Mouse (Mus musculus): ENCODE results near the gene Vmo1. TPM values are rescaled to one million over a fixed set of nuclear protein-coding genes. Genes with fewer than 3 reads are reported as not detected.
A peak's percentile ranks its signal among the peaks of the same experiment; 100 is the strongest.
"Not testable (repeated sequence)": the region's sequence is repeated elsewhere in the genome, so short reads cannot be mapped to it uniquely, and the experiment has no call there.

The Vmo1 gene
- total RNA-seq (2015; ENCODE audit: low replicate concordance) (not detected in 2 replicates), total RNA-seq (2017; ENCODE audit: low replicate concordance) (not detected in 2 replicates)

DNA sequence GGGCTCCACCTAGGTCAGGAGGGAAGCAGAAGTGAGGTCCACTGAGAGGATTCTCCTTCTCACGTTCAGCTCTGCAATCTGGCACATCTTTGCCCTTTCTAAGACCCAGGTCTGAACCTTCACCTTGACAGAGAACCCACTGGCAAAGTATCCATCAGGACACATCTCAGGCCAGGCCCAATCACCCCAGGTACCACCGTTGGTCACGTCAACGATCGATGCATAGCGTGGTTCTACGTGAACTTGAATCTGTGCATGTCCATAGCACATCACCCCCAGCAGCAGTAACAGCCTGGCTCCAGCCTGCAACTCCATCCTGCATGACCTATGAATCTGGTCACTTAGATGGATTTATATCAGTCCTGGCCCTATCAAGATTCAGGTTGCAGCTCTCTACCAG lies at the start of gene Vmo1:
Vmo1 (minus strand) TSS at position 329 of the 400 bp plus-strand sequence.
- ATAC-seq (replicated peaks; ENCODE audit: low FRiP score, poor library complexity, severe bottlenecking), result no peak

DNA sequence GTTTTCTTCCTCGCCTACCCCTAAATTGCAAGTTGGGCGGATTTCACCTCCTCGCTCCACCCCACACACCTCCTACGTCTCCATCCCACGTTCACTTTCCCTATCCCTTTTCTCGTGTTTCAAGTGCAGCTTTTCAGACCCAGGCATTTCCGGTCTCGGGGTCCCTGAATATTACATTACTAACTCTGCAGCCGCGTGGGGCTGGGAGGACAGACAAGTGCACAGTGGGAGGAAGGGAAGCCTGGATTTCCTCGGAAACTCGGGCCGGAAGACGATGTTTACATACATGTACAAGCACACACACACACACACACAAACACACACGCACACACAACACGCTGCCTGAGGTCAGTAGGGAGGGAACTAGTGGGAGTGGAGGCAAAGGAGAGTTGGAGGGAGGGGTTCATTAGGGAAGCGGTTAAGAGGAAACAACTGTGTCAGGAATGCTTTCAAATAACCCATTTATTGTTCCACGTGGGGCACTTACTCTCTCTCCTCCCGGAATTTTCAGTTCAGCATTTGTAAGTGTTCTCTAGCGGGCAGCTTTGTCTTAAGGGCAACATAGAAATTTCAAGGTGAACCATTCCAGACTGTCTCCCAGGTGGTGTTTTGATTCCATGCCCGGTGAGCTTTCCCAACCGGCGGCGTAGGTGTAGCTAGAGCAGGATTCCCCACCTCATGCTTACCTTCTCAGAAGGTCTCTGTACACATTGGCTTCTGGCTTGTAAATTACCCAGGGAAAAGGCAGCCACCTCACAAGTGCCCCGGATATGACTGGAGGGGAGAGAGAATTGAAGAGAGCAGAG lies 49.3 kb upstream of the Vmo1 start:
- no peak for ATAC-seq (replicated peaks; ENCODE audit: low FRiP score, poor library complexity, severe bottlenecking)

DNA sequence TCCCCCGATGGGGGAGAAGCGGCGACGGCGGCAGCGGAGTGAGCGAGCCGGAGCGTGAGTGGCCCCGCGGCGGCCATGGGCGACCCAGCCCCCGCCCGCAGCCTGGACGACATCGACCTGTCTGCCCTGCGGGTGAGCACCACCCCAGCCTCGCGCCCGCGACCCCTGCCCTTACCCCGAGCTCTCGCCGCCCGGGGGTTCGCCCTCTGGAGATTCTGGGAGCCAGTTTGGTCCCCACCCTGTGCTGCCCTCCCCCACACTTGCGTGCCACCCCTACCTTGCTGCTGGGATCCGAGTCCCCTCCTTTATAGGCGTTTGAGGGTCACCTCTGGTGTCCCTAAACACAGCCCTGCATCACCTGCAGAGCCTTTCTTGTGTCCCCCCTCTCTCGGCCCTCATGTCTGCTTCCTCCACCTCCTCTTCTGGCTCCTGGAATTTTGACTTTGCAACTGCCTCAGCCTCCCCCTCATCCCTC lies 48.6 kb upstream of the Vmo1 start:
- no peak for ATAC-seq (replicated peaks; ENCODE audit: low FRiP score, poor library complexity, severe bottlenecking)

DNA sequence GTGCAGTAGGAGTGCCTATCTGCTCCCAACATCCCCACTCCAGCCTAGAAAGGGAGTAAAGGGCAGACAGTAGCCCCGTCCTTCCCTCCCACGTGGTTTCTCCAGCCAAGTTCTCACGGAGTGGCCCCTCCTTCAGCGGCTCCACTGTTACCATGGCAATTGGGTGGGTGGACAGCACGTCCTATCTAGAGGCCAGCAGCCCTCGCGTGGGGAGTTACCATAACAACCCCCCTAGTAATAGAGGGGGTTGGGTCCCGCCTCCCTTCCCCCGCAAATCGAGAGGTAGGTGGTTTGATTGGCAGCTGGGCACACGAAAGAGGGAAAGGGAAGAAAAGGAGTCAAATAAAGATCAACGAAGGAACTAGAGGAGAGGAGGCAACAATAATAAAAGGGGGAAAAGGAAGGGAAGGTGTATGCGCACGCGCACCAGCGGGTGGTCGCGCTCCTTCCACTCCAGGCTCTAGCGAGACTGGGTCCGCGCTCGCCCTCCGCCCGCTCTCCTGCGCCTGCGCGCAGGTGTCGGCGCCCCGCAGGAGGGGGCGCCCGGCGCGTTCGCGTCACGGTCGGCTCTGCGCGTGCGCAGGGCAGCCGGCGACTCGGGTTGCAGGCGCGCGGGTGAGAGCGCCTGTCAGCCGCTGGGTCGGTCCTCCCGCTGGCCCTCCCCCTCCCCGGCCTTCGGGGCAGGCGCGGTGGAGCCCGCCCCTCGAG lies 48.0 kb upstream of the Vmo1 start, which contains the start of gene Mink1:
Mink1 (plus strand) TSS at position 595 of the 708 bp plus-strand sequence.
- peak; percentile 63 for ATAC-seq (replicated peaks; ENCODE audit: low FRiP score, poor library complexity, severe bottlenecking)

DNA sequence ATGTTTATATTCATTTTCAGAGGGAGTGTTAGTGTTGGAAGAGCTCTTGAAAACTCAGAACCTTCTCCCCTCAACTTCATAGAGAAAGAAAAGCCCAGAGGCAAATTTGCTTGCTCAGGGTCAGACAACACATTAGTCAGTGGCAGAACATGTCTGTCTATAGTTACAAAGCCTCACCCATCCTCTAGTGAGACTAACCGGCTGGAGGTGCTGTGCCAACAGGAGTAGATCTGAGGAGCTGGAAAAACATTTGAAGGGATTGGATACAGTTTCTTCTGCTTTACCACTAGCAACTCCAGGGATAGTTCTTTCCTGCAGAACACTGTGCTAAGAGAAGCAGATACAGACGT lies 47.5 kb upstream of the Vmo1 start:
- no peak for ATAC-seq (replicated peaks; ENCODE audit: low FRiP score, poor library complexity, severe bottlenecking)

DNA sequence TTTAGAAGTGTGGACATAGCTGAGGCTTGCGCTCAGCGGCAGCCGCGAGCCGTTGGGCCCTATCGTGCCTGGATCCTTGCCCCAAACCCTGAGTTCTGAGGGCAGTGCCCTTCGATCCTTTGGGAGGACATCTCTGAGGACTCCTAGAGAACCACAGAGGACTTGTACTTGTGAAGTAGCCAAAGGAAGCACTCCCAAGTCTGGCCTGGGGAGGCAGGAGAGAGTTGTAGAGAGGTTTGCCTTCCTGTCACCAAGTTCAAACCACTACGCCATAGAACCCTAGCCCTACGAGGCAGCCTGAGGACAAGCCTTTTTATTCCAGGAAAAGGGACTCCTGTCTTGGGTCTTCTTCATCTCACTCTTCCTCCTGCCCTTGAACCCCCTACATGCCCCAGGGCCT lies 43.1 kb upstream of the Vmo1 start:
- ATAC-seq (replicated peaks; ENCODE audit: low FRiP score, poor library complexity, severe bottlenecking), result no peak

DNA sequence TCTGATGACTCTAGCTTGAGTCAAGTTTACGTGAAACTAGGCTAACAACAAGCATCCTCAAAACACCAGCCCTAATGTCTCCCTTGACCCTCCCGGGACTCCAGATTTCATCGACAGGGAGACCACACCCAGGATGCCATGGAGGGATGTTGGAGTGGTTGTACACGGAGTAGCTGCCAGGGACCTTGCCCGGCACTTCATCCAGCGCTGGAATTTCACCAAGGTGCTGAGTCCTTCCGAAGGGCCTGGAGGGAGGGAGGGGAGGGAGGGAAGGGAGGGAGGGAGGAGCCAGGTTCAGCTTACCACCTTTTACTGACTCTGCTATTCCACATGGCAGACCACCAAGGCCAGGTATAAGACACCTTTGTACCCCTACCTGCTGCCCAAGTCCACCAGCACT lies 39.5 kb upstream of the Vmo1 start:
- no peak for ATAC-seq (replicated peaks; ENCODE audit: low FRiP score, poor library complexity, severe bottlenecking)

DNA sequence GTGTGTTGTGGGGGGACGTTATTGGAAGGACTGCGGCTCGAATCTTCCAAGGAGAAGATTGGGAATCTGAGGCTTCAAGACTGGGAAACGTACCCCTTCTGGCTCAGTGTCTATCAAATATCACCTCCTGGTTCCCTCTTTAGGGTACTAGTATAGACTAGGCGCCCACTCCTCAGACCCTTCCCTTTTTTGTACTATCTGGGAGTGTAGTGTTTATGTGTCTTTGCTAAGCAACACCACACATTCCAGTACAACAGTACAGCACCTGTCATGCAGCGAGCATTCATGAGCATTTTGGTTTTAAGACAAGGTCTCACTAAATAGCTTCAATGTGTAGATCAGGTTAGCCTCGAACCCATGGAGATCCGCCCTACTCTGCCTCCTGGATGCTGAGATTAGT lies 37.1 kb upstream of the Vmo1 start:
- ATAC-seq (replicated peaks; ENCODE audit: low FRiP score, poor library complexity, severe bottlenecking), result no peak

DNA sequence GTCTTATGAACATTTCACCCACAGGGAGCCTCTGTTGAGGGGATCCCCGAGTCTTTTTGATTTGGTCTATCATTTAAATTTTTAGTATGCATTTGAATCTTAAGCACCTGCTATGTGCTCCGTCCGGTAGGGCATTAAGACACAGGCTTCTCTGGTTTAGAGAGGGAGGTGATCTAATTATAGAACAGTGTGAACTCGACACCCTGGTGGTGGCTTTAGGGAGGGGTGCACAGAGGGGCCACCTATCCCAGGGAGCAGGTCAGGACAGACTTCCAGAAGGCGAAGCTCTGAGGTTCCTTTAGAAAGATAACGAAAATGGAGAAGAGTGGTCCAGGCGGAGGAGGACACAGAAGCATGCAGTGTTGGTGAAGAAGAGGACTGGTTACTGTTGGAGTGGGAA lies 30.1 kb upstream of the Vmo1 start:
- no peak for ATAC-seq (replicated peaks; ENCODE audit: low FRiP score, poor library complexity, severe bottlenecking)

DNA sequence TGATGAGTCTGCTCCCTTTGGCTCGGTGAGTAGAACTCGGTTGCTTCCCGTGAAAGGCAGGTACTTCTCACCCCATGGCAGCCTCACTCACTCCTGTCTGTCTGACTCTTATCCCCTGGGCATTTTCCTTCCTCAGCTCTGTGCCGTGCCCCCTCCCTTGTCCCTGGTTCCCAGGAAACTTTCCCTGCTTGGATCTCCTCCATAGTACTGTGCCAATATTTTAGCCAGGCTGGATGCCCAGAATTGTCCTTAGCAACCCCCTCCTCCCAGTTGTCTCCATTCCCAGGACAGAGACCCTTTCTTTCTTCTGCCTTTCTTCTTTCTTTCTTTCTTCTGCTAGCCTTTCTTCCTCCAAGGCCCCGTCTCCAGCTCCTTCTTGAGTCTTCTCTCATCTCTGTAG lies 27.0 kb upstream of the Vmo1 start:
- no peak for ATAC-seq (replicated peaks; ENCODE audit: low FRiP score, poor library complexity, severe bottlenecking)

DNA sequence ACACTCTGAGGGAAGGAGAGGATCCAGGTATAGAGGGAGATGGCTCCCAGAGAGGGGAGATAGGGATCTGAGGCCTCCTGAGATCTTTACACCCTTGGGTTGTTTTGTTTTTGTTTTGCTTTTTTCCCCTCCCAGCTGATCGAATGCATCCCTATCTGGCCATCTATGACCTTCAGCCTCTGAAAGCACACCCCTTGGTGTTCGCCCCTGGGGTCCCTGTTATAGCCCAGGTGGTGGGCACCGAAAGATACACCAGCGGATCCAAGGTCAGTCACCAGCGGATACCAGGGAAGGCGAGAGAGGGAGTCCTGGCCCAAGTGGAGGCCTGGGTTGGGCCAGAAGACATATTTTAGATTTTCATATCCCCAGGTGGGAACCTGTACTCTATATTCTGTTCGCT lies 26.5 kb upstream of the Vmo1 start:
- no peak for ATAC-seq (replicated peaks; ENCODE audit: low FRiP score, poor library complexity, severe bottlenecking)

DNA sequence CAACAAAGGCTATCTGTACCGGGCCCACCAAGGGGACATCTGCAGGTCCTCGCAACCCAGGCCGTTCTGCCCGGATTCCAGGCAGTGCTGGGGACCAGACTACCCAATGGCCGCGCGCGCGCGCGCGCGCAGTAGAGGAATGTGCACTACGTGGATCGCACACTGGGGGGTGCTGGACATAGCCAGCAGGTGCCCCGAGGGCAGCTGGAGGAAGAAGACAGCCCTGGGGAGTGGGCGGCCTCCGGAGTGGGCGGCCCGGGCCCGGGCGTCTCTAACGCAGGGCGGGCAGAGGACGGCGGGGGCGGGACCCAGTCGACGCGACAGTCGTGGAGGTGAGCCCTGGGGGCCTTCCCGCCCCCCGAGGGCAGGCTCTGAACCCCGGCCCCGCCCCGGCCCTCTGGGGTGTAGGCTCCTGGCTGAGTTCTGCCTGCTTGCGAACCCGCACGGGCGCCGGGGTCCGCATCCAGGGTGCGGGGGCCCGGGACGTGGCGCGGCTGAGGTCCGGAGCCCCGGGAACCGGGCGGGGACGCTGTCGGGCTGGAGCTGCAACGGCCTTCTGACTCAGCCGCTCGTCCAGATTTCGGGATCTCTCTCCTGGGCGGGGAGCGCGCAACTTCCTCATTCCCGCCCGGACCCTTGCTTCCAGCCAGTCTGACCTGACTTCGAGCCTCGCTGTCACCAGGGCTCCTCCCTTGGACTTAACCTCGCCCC lies 25.6 kb upstream of the Vmo1 start, which contains the start of gene Pld2:
Pld2 (plus strand) TSS at position 188 of the 711 bp plus-strand sequence.
- ATAC-seq (replicated peaks; ENCODE audit: low FRiP score, poor library complexity, severe bottlenecking), result peak; percentile 48; the same call in 1 of the 2 replicates

DNA sequence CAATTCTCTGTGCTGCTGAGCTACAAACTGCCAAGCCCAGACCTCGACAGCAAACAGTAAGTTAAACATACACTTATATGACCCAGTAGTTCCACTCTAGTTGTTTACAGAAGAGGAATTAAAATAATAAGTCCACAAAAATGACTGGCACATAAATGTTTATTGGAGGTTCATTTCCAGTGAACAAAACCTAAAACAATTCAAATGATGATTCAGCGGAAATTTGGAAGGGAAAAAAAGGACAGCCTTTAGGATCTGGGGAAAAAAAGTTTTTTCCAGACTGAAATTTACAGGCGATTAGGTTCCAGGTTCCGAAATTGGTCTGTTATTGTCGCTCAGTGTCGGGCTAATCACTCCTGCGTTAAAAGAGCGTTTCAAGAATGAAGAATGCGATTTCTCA lies 25.0 kb upstream of the Vmo1 start:
- no peak for ATAC-seq (replicated peaks; ENCODE audit: low FRiP score, poor library complexity, severe bottlenecking)

DNA sequence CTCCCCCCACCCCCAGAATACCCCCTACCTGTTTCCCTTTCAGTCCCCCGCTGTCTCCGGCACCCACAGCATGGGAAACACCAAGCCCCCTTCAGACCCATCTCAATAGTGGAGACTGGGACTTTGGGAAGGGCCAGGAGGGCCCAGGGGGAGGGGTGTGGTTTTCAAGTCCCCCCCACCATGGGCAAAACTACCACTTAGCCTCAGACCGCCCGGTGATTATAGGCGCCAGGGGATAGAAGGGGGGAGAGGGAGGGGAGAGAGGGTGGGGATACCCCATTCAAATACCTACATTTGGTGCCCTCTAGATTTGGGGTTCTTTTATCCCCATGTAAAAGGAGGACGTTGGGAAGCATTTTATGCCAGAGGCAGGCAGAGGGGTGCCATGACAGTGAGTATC lies 18.4 kb upstream of the Vmo1 start, which contains the start of gene Gm40193:
Gm40193 (minus strand) TSS at position 101 of the 400 bp plus-strand sequence.
- ATAC-seq (replicated peaks; ENCODE audit: low FRiP score, poor library complexity, severe bottlenecking), result no peak

DNA sequence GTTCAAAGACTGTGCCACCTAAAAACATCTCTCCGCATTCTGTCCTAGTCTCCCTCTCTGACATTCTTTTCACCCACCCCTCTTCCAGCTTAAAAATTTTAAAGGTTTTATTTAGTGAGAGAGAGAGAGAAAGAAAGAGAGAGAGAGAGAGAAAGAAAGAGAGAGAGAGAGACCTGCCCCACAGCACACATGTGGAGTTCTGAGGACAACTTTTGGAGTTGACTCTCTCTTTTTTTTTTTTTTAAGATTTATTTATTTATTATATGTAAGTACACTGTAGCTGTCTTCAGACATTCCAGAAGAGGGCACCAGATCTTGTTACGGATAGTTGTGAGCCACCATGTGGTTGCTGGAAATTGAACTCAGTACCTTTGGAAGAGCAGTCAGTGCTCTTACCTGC lies 16.6 kb upstream of the Vmo1 start:
- ATAC-seq (replicated peaks; ENCODE audit: low FRiP score, poor library complexity, severe bottlenecking), result not testable (repeated sequence)

DNA sequence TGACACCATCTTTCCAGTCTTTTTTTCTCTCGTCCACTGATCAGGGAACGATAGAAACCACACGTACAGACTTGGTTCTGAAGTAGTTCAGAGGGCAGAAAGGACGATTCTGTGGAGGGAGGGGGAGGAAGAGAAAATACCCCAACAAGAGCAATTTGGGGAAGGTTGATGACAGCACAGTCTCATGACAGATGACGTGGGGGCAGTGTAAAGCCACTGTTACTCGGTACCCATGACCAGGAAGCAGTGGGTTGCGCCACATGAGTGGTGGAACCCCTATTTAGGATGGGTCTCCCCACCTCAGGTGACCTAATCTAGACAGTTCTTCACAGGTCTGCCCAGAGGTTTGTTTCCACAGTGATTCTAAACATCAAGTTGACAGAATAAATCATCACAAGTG lies 14.2 kb upstream of the Vmo1 start:
- ATAC-seq (replicated peaks; ENCODE audit: low FRiP score, poor library complexity, severe bottlenecking), result no peak

DNA sequence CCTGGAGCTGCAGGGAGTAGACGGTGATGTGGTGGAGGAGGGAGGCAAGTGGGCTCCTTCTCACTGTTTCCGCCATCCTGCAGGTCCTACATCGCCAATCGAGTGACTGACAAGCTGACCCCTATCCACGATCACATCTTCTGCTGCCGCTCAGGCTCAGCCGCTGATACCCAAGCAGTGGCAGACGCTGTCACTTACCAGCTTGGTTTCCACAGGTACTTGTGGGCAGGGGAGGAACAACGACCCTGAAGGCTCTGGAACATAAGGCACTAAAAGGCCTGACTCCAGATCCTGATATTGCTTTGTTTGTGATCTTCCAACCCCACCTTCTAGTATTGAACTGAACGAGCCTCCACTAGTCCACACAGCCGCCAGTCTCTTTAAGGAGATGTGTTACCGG lies 11.8 kb upstream of the Vmo1 start:
- ATAC-seq (replicated peaks; ENCODE audit: low FRiP score, poor library complexity, severe bottlenecking), result no peak

DNA sequence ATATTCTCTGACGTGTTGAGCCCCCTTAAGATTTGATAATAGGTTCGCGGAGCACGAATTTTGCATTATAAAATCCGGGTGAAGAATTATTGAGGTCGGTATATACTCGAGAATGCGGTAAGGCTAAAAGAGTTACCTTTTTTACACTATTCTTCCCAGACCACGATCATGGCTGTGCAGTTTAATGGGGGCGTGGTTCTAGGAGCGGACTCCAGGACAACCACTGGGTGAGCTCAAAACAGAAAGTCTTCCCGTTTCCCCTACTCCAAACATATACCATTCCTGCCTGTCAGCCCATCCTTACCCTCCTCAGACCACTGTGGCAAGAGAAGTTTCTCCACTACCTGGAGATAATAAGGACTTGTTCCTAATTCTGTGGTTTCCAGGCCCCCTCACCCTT lies 11.3 kb upstream of the Vmo1 start:
- ATAC-seq (replicated peaks; ENCODE audit: low FRiP score, poor library complexity, severe bottlenecking), result 0 out of 2 replicates have a peak, but pooled peaks have one; percentile 40

DNA sequence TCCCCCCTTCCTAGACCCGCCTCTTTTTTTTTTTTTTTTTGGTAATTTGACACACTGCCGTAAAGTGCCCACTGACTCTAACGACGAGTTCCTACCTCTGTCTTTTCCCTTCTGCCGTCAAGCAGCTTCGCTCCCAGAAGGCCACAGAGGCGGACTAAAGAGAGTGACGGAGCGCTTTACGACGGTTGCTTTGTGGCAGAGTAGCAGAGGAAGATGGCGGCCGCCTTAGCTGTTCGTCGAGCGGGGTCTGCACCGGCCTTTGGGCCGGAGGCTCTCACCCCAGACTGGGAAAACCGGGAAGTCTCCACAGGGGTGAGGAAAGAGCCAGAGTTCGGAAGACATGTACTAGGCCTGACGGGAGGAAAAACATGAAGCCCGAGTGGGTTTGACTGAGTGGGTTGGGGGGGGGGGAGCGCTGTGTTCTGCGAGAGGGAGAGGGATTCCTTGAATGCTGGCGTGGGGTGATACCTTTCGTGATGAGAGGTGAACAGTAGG lies 10.8 kb upstream of the Vmo1 start, which contains the start of gene Psmb6:
Psmb6 (plus strand) TSS at position 184 of the 495 bp plus-strand sequence.
- peak; percentile 96 for ATAC-seq (replicated peaks; ENCODE audit: low FRiP score, poor library complexity, severe bottlenecking)

DNA sequence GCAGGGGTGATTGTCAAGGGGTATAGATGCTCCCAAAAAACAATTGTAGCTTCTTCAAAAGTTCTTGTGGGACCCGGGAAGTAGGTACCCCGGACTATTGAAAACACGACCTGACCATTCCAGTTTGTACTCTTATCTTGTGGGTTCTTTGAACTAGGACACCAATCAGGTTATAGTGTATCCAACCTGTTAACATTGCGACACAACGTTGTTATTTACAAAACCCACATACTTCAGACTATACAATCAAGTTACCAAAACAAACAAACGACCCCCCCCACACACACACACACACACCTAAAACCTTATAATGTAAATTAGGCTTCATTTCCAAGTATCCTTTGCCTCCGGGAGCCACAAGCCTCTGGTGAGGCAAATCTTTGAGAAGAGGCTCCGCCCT lies 10.4 kb upstream of the Vmo1 start:
- ATAC-seq (replicated peaks; ENCODE audit: low FRiP score, poor library complexity, severe bottlenecking), result peak; percentile 44

All from erythroid progenitor cell, adult 5-6 weeks (primary cell).